Mouse (Mus musculus) ES-Bruce4 (cell line): ENCODE measurements at regions not wholly inside any gene's neighbourhood (a gene's known extent, or its start where the extent isn't known, plus 50 kb on each side); places are given as distances from the start of the nearest gene placed in this dataset.

ENCODE experiments used
- CTCF ChIP-seq: IDR thresholded peaks from one replicate; pipeline ENCODE4 v1.8.1; 2011; ENCODE audit warnings: low read depth, low read length
- EP300 ChIP-seq: IDR thresholded peaks from 2 replicates; pipeline ENCODE4 v1.6.1; 2011; ENCODE audit warnings: low read depth, low read length; ENCODE audit not compliant: insufficient read depth
- POLR2A ChIP-seq: IDR thresholded peaks from one replicate; pipeline ENCODE4 v1.8.1; 2011; ENCODE audit warnings: low read length; ENCODE audit not compliant: insufficient read depth

GRCm38 (mm10) chr8:34739836-34740804 lies 628.6 kb upstream of the Gm10131 start:
- TF ChIP-seq POLR2A (no peak), CTCF (no peak), EP300 (no peak)
